Mouse (Mus musculus) kidney, embryonic 16.5 days (tissue): ENCODE data around the gene Cd160. TPM values are rescaled to one million over a fixed set of nuclear protein-coding genes. Genes with fewer than 3 reads are reported as not detected.
A peak's percentile ranks its signal among the peaks of the same experiment; 100 is the strongest.

ENCODE experiments used
- ATAC-seq: fragments of 200-750 bp; cut with Nextera tagmentation; 2 replicates; pipeline ENCODE4 v1.8.0; 2017; ENCODE audit warnings: moderate TSS enrichment; ENCODE audit not compliant: low FRiP score, low TSS enrichment
- H3K27ac ChIP-seq: fragments of 300-500 bp; sonication (generic); 2 replicates; pipeline ENCODE4 v1.5.1; 2014; ENCODE audit warnings: low read length
- H3K27me3 ChIP-seq: fragments of 300-500 bp; sonication (generic); 2 replicates; pipeline ENCODE4 v1.6.1; 2014; ENCODE audit warnings: low read length, control low read depth, mixed read lengths; ENCODE audit not compliant: insufficient read depth
- H3K36me3 ChIP-seq: fragments of 300-500 bp; sonication (generic); 2 replicates; pipeline ENCODE4 v1.6.1; 2014; ENCODE audit warnings: low read length, control low read depth, mixed read lengths; ENCODE audit not compliant: insufficient read depth
- H3K4me1 ChIP-seq: fragments of 300-500 bp; sonication (generic); 2 replicates; pipeline ENCODE4 v1.6.1; 2014; ENCODE audit warnings: low read length, control low read depth, mixed read lengths; ENCODE audit not compliant: insufficient read depth
- H3K4me2 ChIP-seq: fragments of 300-500 bp; sonication (generic); replicated peaks from 2 replicates; pipeline ENCODE4 v1.6.1; 2014; ENCODE audit warnings: low read depth, low read length
- H3K4me3 ChIP-seq: fragments of 300-500 bp; sonication (generic); 2 replicates; pipeline ENCODE4 v1.5.1; 2014; ENCODE audit warnings: mild to moderate bottlenecking, low read length
- H3K9ac ChIP-seq: fragments of 300-500 bp; sonication (generic); replicated peaks from 2 replicates; pipeline ENCODE4 v1.6.1; 2014; ENCODE audit warnings: low read length
- H3K9me3 ChIP-seq: fragments of 300-500 bp; sonication (generic); 2 replicates; pipeline ENCODE4 v1.6.1; 2016; ENCODE audit warnings: low read length, control low read depth
- WGBS: fragments of 180-500 bp; shearing (Covaris S2); extraction: QIAGEN DNeasy Blood & Tissue Kit; methylation state at CpG from one replicate; pipeline ENCODE4 v1.1.7; 2014; 5-methylcytosine and 5-hydroxymethylcytosine counted together
- polyA plus RNA-seq: library from polyadenylated mRNA; unstranded; fragments of >200 nt; fragmentation: Nextera tagmentation; extraction: Ambion mirVana; gene quantifications from 2 replicates; pipeline ENCODE4 v1.2.1, GENCODE M21; 2015

Gene Cd160
- polyA plus RNA-seq, 1 experiment from 2014 or later = 0.12 TPM

GRCm38 (mm10) chr3:96834587-96835348 lies 5.6 kb upstream of the Cd160 start:
- peak overlapping the region; percentile 20; the same call in 1 of the 2 replicates for H3K9ac ChIP-seq
- peak overlapping the region; percentile 14 for H3K4me3 ChIP-seq
- peaks cover 35% of the 10 kb centered on the region for H3K4me1 ChIP-seq
- peak overlapping the region; percentile 74 for H3K27ac ChIP-seq
- no peaks in the 10 kb centered on the region for H3K36me3 ChIP-seq
- no peak for ATAC-seq
- H3K27me3 ChIP-seq = no peaks in the 10 kb centered on the region
- no peaks in the 10 kb centered on the region for H3K9me3 ChIP-seq
- peak overlapping the region; percentile 22 for H3K4me2 ChIP-seq
- 38% methylated on average over 7 of the region's 7 CpGs for WGBS

- H3K9ac ChIP-seq = 0 out of 2 replicates have a peak overlapping the region, but pooled peaks have one; percentile 24
- ATAC-seq = peak; percentile 69
- H3K4me3 ChIP-seq = 0 out of 2 replicates have a peak overlapping the region, but pooled peaks have one; percentile 7
- peak overlapping the region; percentile 48; the same call in 1 of the 2 replicates for H3K27ac ChIP-seq
- no peaks in the 10 kb centered on the region for H3K27me3 ChIP-seq
- H3K4me2 ChIP-seq = no peak overlapping the region; the same call in 1 of the 2 replicates
- H3K9me3 ChIP-seq = no peaks in the 10 kb centered on the region
- peaks cover 32% of the 10 kb centered on the region for H3K4me1 ChIP-seq
- no peaks in the 10 kb centered on the region for H3K36me3 ChIP-seq
- 42% methylated on average over 5 of the region's 5 CpGs for WGBS
Measured at GRCm38 (mm10) chr3:96832930-96833329, 3.8 kb upstream of the Cd160 start.

GRCm38 (mm10) chr3:96829856-96830255 lies 705 bp upstream of the Cd160 start:
- no peaks in the 10 kb centered on the region for H3K9me3 ChIP-seq
- H3K27ac ChIP-seq = peak overlapping the region; percentile 14; the same call in 1 of the 2 replicates
- 63% methylated on average over 10 of the region's 10 CpGs for WGBS
- ATAC-seq = peak; percentile 68
- H3K9ac ChIP-seq = peak overlapping the region; percentile 49; the same call in 1 of the 2 replicates
- H3K36me3 ChIP-seq = no peaks in the 10 kb centered on the region
- peak overlapping the region; percentile 28 for H3K4me3 ChIP-seq
- peaks cover 12% of the 10 kb centered on the region for H3K4me1 ChIP-seq
- H3K4me2 ChIP-seq = no peak overlapping the region
- no peaks in the 10 kb centered on the region for H3K27me3 ChIP-seq

- Histone ChIP-seq H3K4me3 (no peak overlapping the region), H3K36me3 (no peaks in the 10 kb centered on the region), H3K27me3 (no peaks in the 10 kb centered on the region), H3K4me1 (peaks cover 9% of the 10 kb centered on the region), H3K27ac (peak overlapping the region; percentile 48), H3K9me3 (no peaks in the 10 kb centered on the region), H3K9ac (no peak overlapping the region), H3K4me2 (no peak overlapping the region)
- ATAC-seq = no peak
- WGBS = 48% methylated on average over 15 of the region's 15 CpGs
Measured at GRCm38 (mm10) chr3:96828308-96828864, 765 bp downstream of the Cd160 start.

GRCm38 (mm10) chr3:96825261-96825660 lies 3.9 kb downstream of the Cd160 start:
- H3K4me2 ChIP-seq = no peak overlapping the region
- H3K27me3 ChIP-seq = no peaks in the 10 kb centered on the region
- H3K4me1 ChIP-seq = peaks cover 9% of the 10 kb centered on the region
- no peak overlapping the region for H3K27ac ChIP-seq
- WGBS = 31% methylated on average over 11 of the region's 11 CpGs
- no peak overlapping the region for H3K4me3 ChIP-seq
- H3K36me3 ChIP-seq = no peaks in the 10 kb centered on the region
- no peak for ATAC-seq
- H3K9me3 ChIP-seq = no peaks in the 10 kb centered on the region
- H3K9ac ChIP-seq = no peak overlapping the region

GRCm38 (mm10) chr3:96824614-96825013 lies 4.5 kb downstream of the Cd160 start:
- no peak overlapping the region for H3K4me3 ChIP-seq
- H3K27ac ChIP-seq = no peak overlapping the region
- no peak overlapping the region for H3K4me2 ChIP-seq
- H3K9me3 ChIP-seq = no peaks in the 10 kb centered on the region
- ATAC-seq = no peak
- no peak overlapping the region for H3K9ac ChIP-seq
- H3K4me1 ChIP-seq = peaks cover 9% of the 10 kb centered on the region
- WGBS = 79% methylated on average over 12 of the region's 12 CpGs
- no peaks in the 10 kb centered on the region for H3K36me3 ChIP-seq
- H3K27me3 ChIP-seq = no peaks in the 10 kb centered on the region

- ATAC-seq = no peak
- H3K4me1 ChIP-seq = peaks cover 9% of the 10 kb centered on the region
- 29% methylated on average over 3 of the region's 3 CpGs for WGBS
Measured at GRCm38 (mm10) chr3:96823701-96824100, 5.5 kb downstream of the Cd160 start.

GRCm38 (mm10) chr3:96821581-96821980 lies 7.6 kb downstream of the Cd160 start:
- 88% methylated on average over 4 of the region's 4 CpGs for WGBS

More at GRCm38 (mm10) chr3:96823701-96824100, 5.5 kb downstream of the Cd160 start:
- Histone ChIP-seq H3K4me3 (no peak overlapping the region), H3K27me3 (no peaks in the 10 kb centered on the region), H3K27ac (no peak overlapping the region), H3K36me3 (no peaks in the 10 kb centered on the region), H3K4me2 (no peak overlapping the region), H3K9ac (no peak overlapping the region), H3K9me3 (no peaks in the 10 kb centered on the region)

GRCm38 (mm10) chr3:96820116-96820915 lies 8.8 kb downstream of the Cd160 start:
- peaks cover 4% of the 10 kb centered on the region for H3K4me1 ChIP-seq
- H3K9ac ChIP-seq = no peak overlapping the region
- WGBS = 77% methylated on average over 6 of the region's 6 CpGs
- ATAC-seq = no peak; the same call in 1 of the 2 replicates
- no peak overlapping the region for H3K4me3 ChIP-seq
- no peak overlapping the region for H3K4me2 ChIP-seq
- no peaks in the 10 kb centered on the region for H3K36me3 ChIP-seq
- H3K27me3 ChIP-seq = no peaks in the 10 kb centered on the region
- no peaks in the 10 kb centered on the region; the same call in 1 of the 2 replicates for H3K9me3 ChIP-seq
- H3K27ac ChIP-seq = no peak overlapping the region

More at GRCm38 (mm10) chr3:96821581-96821980, 7.6 kb downstream of the Cd160 start:
- H3K9me3 ChIP-seq = no peaks in the 10 kb centered on the region; the same call in 1 of the 2 replicates
- no peak overlapping the region for H3K4me3 ChIP-seq
- H3K36me3 ChIP-seq = no peaks in the 10 kb centered on the region
- H3K4me2 ChIP-seq = no peak overlapping the region
- no peak for ATAC-seq
- H3K27ac ChIP-seq = no peak overlapping the region
- H3K4me1 ChIP-seq = peaks cover 4% of the 10 kb centered on the region
- H3K9ac ChIP-seq = no peak overlapping the region
- H3K27me3 ChIP-seq = no peaks in the 10 kb centered on the region
